Mouse (Mus musculus) thymus, adult 2 months (tissue): ENCODE data around the gene Cfap99. TPM values are rescaled to one million over a fixed set of nuclear protein-coding genes. Genes with fewer than 3 reads are reported as not detected.

ENCODE experiments used
- DNase-seq: peaks from one replicate; pipeline ENCODE4 v3.0.0; 2021
- H3K27ac ChIP-seq: fragments of 200-500 bp; 2 replicates; pipeline ENCODE4 v1.5.1; 2012; ENCODE audit warnings: low read length, control low read depth; ENCODE audit not compliant: control insufficient read depth, insufficient read depth
- H3K27me3 ChIP-seq: fragments of 200-500 bp; 2 replicates; pipeline ENCODE4 v1.6.1; 2012; ENCODE audit warnings: mild to moderate bottlenecking, low read length, moderate library complexity, mixed read lengths; ENCODE audit not compliant: control insufficient read depth, insufficient read depth
- H3K36me3 ChIP-seq: fragments of 200-500 bp; 2 replicates; pipeline ENCODE4 v1.6.1; 2012; ENCODE audit warnings: mild to moderate bottlenecking, low read length, moderate library complexity; ENCODE audit not compliant: control insufficient read depth, insufficient read depth
- H3K4me1 ChIP-seq: fragments of 200-500 bp; replicated peaks from 2 replicates; pipeline ENCODE4 v1.6.1; 2012; ENCODE audit warnings: low read length; ENCODE audit not compliant: control insufficient read depth, insufficient read depth
- H3K4me3 ChIP-seq: fragments of 200-500 bp; 2 replicates; pipeline ENCODE4 v1.5.1; 2012; ENCODE audit warnings: mild to moderate bottlenecking, low read length, control low read depth, moderate library complexity; ENCODE audit not compliant: control insufficient read depth, insufficient read depth
- CTCF ChIP-seq: fragments of 200-500 bp; IDR thresholded peaks from 2 replicates; pipeline ENCODE4 v1.5.1; 2012; ENCODE audit warnings: mild to moderate bottlenecking, control low read depth, low read length, moderate library complexity, borderline replicate concordance; ENCODE audit not compliant: control insufficient read depth, poor library complexity, insufficient read depth; ENCODE audit errors: extremely low read depth
- POLR2A ChIP-seq: fragments of 200-500 bp; IDR thresholded peaks from 2 replicates; pipeline ENCODE4 v1.6.1; 2012; ENCODE audit warnings: mild to moderate bottlenecking, low read length, control low read depth, moderate library complexity; ENCODE audit not compliant: control insufficient read depth, poor library complexity, insufficient read depth; ENCODE audit errors: extremely low read depth
- polyA plus RNA-seq: library from polyadenylated mRNA; depleted of rRNA; stranded (reverse); fragments of >200 nt; gene quantifications from 2 replicates; pipeline ENCODE4 v1.2.3, GENCODE M21; 2012; rRNA removed

Gene Cfap99
- polyA plus RNA-seq, 1 experiment: not detected

GRCm38 (mm10) chr5:34372541-34372940 lies 84.1 kb downstream of the Cfap99 start:
- Histone ChIP-seq H3K36me3 (no peaks in the 10 kb centered on the region), H3K4me3 (no peak overlapping the region), H3K4me1 (peaks cover 11% of the 10 kb centered on the region), H3K27me3 (no peaks in the 10 kb centered on the region), H3K27ac (no peak overlapping the region)
- DNase-seq: no peak
- TF ChIP-seq POLR2A: no peak
- no peak for TF ChIP-seq CTCF

Other genes with a start within 250 kb of the Cfap99 start
- 2.3 and 2.4 TPM in 2 replicates for gene Poln, start 119.2 kb upstream of the Cfap99 start, polyA plus RNA-seq
- 3.3 and 4.2 TPM in 2 replicates for gene Haus3, start 119.1 kb upstream of the Cfap99 start, polyA plus RNA-seq
- 515 and 525 TPM in 2 replicates for gene Mxd4, start 100.9 kb upstream of the Cfap99 start, polyA plus RNA-seq
- 30.1 and 39.1 TPM in 2 replicates for gene Zfyve28, start 151 bp upstream of the Cfap99 start, polyA plus RNA-seq
- gene Rnf4, start 47.7 kb downstream of the Cfap99 start, polyA plus RNA-seq: 110 and 125 TPM in 2 replicates
- 118 and 130 TPM in 2 replicates for gene Fam193a, start 81.3 kb downstream of the Cfap99 start, polyA plus RNA-seq
- gene Tnip2, start 225.4 kb downstream of the Cfap99 start, polyA plus RNA-seq: 19.8 and 22.0 TPM in 2 replicates
- gene Sh3bp2, start 237.2 kb downstream of the Cfap99 start, polyA plus RNA-seq: 33.8 and 40.6 TPM in 2 replicates